Mouse (Mus musculus) forebrain, embryonic 13.5 days (tissue): Measurements from ENCODE around the gene Smtnl1. TPM values are rescaled to one million over a fixed set of nuclear protein-coding genes. Genes with fewer than 3 reads are reported as not detected.

Experiments used
- ATAC-seq: fragments of 200-750 bp; cut with Nextera tagmentation; 2 replicates; pipeline ENCODE4 v1.8.0; 2017
- H3K27ac ChIP-seq: fragments of 300-500 bp; sonication (generic); 2 replicates; pipeline ENCODE4 v1.5.1; 2015; ENCODE audit warnings: inconsistent platforms, mild to moderate bottlenecking, moderate library complexity
- H3K27me3 ChIP-seq: fragments of 300-500 bp; sonication (generic); 2 replicates; pipeline ENCODE4 v1.6.1; 2015; ENCODE audit warnings: mild to moderate bottlenecking, inconsistent platforms
- H3K36me3 ChIP-seq: fragments of 300-500 bp; sonication (generic); 2 replicates; pipeline ENCODE4 v1.6.1; 2015; ENCODE audit warnings: mild to moderate bottlenecking, inconsistent platforms; ENCODE audit not compliant: poor library complexity, severe bottlenecking
- H3K4me1 ChIP-seq: fragments of 300-500 bp; sonication (generic); 2 replicates; pipeline ENCODE4 v1.6.1; 2015; ENCODE audit warnings: inconsistent platforms
- H3K4me2 ChIP-seq: fragments of 300-500 bp; sonication (generic); 2 replicates; pipeline ENCODE4 v1.6.1; 2015; ENCODE audit warnings: inconsistent platforms, mild to moderate bottlenecking, moderate library complexity
- H3K4me3 ChIP-seq: fragments of 300-500 bp; sonication (generic); 2 replicates; pipeline ENCODE4 v1.5.1; 2015; ENCODE audit warnings: mild to moderate bottlenecking, inconsistent platforms
- H3K9ac ChIP-seq: fragments of 300-500 bp; sonication (generic); 2 replicates; pipeline ENCODE4 v1.6.1; 2015; ENCODE audit warnings: mild to moderate bottlenecking, inconsistent platforms
- H3K9me3 ChIP-seq: fragments of 300-500 bp; sonication (generic); replicated peaks from 2 replicates; pipeline ENCODE4 v1.6.1; 2016; ENCODE audit warnings: inconsistent platforms
- WGBS: fragments of 180-500 bp; shearing (Covaris S2); methylation state at CpG from one replicate; pipeline ENCODE4 v1.1.7; 2015; 5-methylcytosine and 5-hydroxymethylcytosine counted together
- polyA plus RNA-seq: library from polyadenylated mRNA; unstranded; fragments of >200 nt; fragmentation: Nextera tagmentation; extraction: Ambion mirVana; gene quantifications from 2 replicates; pipeline ENCODE4 v1.2.1, GENCODE M21; 2015

Gene Smtnl1
- polyA plus RNA-seq, 1 experiment from 2014 or later = 0.09 TPM

- Histone ChIP-seq H3K27me3 (no peaks in the 10 kb centered on the region), H3K36me3 (peaks cover 3% of the 10 kb centered on the region; the same call in 1 of the 2 replicates), H3K4me1 (no peaks in the 10 kb centered on the region), H3K4me2 (no peak overlapping the region), H3K27ac (no peak overlapping the region), H3K9ac (no peak overlapping the region), H3K9me3 (no peaks in the 10 kb centered on the region), H3K4me3 (no peak overlapping the region)
- WGBS = 28% methylated on average over 4 of the region's 4 CpGs
- no peak for ATAC-seq
Observed at GRCm38 (mm10) chr2:84762295-84762694, 60.2 kb downstream of the Smtnl1 start.

- no peak for ATAC-seq
- 90% methylated on average over 1 of the region's 1 CpGs for WGBS
- peaks cover 3% of the 10 kb centered on the region; the same call in 1 of the 2 replicates for H3K36me3 ChIP-seq
- no peak overlapping the region for H3K4me2 ChIP-seq
- no peaks in the 10 kb centered on the region for H3K4me1 ChIP-seq
- no peak overlapping the region for H3K9ac ChIP-seq
- no peaks in the 10 kb centered on the region for H3K27me3 ChIP-seq
- H3K4me3 ChIP-seq = no peak overlapping the region
- H3K9me3 ChIP-seq = no peaks in the 10 kb centered on the region
- no peak overlapping the region for H3K27ac ChIP-seq
Observed at GRCm38 (mm10) chr2:84761840-84762239, 60.6 kb downstream of the Smtnl1 start.

- Histone ChIP-seq H3K27ac (no peak overlapping the region), H3K27me3 (no peaks in the 10 kb centered on the region), H3K9ac (no peak overlapping the region), H3K9me3 (no peaks in the 10 kb centered on the region), H3K4me3 (no peak overlapping the region), H3K4me2 (no peak overlapping the region), H3K36me3 (peaks cover 3% of the 10 kb centered on the region; the same call in 1 of the 2 replicates), H3K4me1 (no peaks in the 10 kb centered on the region)
- 92% methylated on average over 3 of the region's 3 CpGs for WGBS
- ATAC-seq = no peak
Observed at GRCm38 (mm10) chr2:84761309-84761708, 61.1 kb downstream of the Smtnl1 start.

Other genes starting within 250 kb of the Smtnl1 start
- 31.6 and 32.8 TPM in 2 replicates for gene Ctnnd1, start 171.9 kb downstream of the Smtnl1 start, polyA plus RNA-seq
- 0.25 and 0.31 TPM in 2 replicates for gene Btbd18, start 163.6 kb downstream of the Smtnl1 start, polyA plus RNA-seq
- 418 and 438 TPM in 2 replicates for gene Selenoh, start 151.9 kb downstream of the Smtnl1 start, polyA plus RNA-seq
- gene Gm28635, start 144.6 kb downstream of the Smtnl1 start, polyA plus RNA-seq = not detected in 2 replicates
- 54.6 and 56.2 TPM in 2 replicates for gene Med19, start 144.2 kb downstream of the Smtnl1 start, polyA plus RNA-seq
- gene Tmx2, start 143.5 kb downstream of the Smtnl1 start, polyA plus RNA-seq = 179 and 199 TPM in 2 replicates
- 16.5 and 17.7 TPM in 2 replicates for gene Zdhhc5, start 107.5 kb downstream of the Smtnl1 start, polyA plus RNA-seq
- gene Clp1, start 95.3 kb downstream of the Smtnl1 start, polyA plus RNA-seq = 35.9 and 36.1 TPM in 2 replicates
- gene Ypel4, start 88.6 kb downstream of the Smtnl1 start, polyA plus RNA-seq = 18.2 and 19.5 TPM in 2 replicates
- gene Gm19426, start 79.0 kb downstream of the Smtnl1 start, polyA plus RNA-seq = 6.1 and 7.5 TPM in 2 replicates
- gene Serping1, start 47.2 kb downstream of the Smtnl1 start, polyA plus RNA-seq = 22.3 and 25.6 TPM in 2 replicates
- gene Ube2l6, start 23.8 kb downstream of the Smtnl1 start, polyA plus RNA-seq = 19.1 and 21.1 TPM in 2 replicates
- gene Timm10, start 4.3 kb upstream of the Smtnl1 start, polyA plus RNA-seq = 58.0 and 62.5 TPM in 2 replicates
- 5.4 and 7.5 TPM in 2 replicates for gene Slc43a1, start 16.2 kb upstream of the Smtnl1 start, polyA plus RNA-seq
- gene Rtn4rl2, start 64.1 kb upstream of the Smtnl1 start, polyA plus RNA-seq = 3.6 and 5.6 TPM in 2 replicates
- gene Slc43a3, start 113.9 kb upstream of the Smtnl1 start, polyA plus RNA-seq = 5.9 and 6.6 TPM in 2 replicates
- 0.44 TPM in 1 of 2 replicates, not detected in the other for gene Prg2, start 157.8 kb upstream of the Smtnl1 start, polyA plus RNA-seq
- gene Prg3, start 165.6 kb upstream of the Smtnl1 start, polyA plus RNA-seq = not detected in 2 replicates
- 281 and 310 TPM in 2 replicates for gene Ssrp1, start 214.6 kb upstream of the Smtnl1 start, polyA plus RNA-seq
- 0.79 and 0.90 TPM in 2 replicates for gene P2rx3, start 214.8 kb upstream of the Smtnl1 start, polyA plus RNA-seq
- gene Tnks1bp1, start 225.4 kb upstream of the Smtnl1 start, polyA plus RNA-seq = 20.1 and 24.9 TPM in 2 replicates